Mouse (Mus musculus): ENCODE measurements around the gene Ninj1. TPM values are rescaled to one million over a fixed set of nuclear protein-coding genes. Genes with fewer than 3 reads are reported as not detected.

The Ninj1 gene
- total and polyA plus RNA-seq, 2 experiments from 2014 or later, result 50.0 to 54.4 TPM

- Histone ChIP-seq H3K27ac (no peak overlapping the region), H3K4me1 (ENCODE audit: insufficient read depth, low read length) (peaks cover 6% of the 10 kb centered on the region), H3K9me3 (ENCODE audit: low read length) (no peaks in the 10 kb centered on the region), H3K36me3 (ENCODE audit: insufficient read depth, low read length) (peaks cover 9% of the 10 kb centered on the region; the same call in 1 of the 2 replicates), H3K4me2 (ENCODE audit: low read depth, low read length) (no peak overlapping the region), H3K27me3 (ENCODE audit: insufficient read depth, low read length) (no peaks in the 10 kb centered on the region), H3K9ac (replicated peaks; ENCODE audit: low read length) (no peak overlapping the region), H3K4me3 (ENCODE audit: low read length) (no peak overlapping the region)
- no peak for ATAC-seq
- 94% methylated on average over 17 of the region's 17 CpGs for WGBS
- no peak for TF ChIP-seq CTCF (IDR thresholded peaks at IDR 0.05; ENCODE audit: low read depth)
- no peak for DNase-seq (ENCODE audit: low spot score)
Observed at GRCm38 (mm10) chr13:49193650-49194049, 6.4 kb downstream of the Ninj1 start.

GRCm38 (mm10) chr13:49194811-49195210, 7.5 kb downstream of the Ninj1 start:
- H3K9ac ChIP-seq (replicated peaks; ENCODE audit: low read length), result no peak overlapping the region
- ATAC-seq, result no peak
- no peak overlapping the region for H3K4me3 ChIP-seq (ENCODE audit: low read length)
- H3K9me3 ChIP-seq (ENCODE audit: low read length), result no peaks in the 10 kb centered on the region
- no peak overlapping the region for H3K27ac ChIP-seq
- peaks cover 5% of the 10 kb centered on the region; the same call in 1 of the 2 replicates for H3K4me1 ChIP-seq (ENCODE audit: insufficient read depth, low read length)
- H3K4me2 ChIP-seq (ENCODE audit: low read depth, low read length), result no peak overlapping the region
- no peaks in the 10 kb centered on the region for H3K27me3 ChIP-seq (ENCODE audit: insufficient read depth, low read length)
- no peak for TF ChIP-seq CTCF (IDR thresholded peaks at IDR 0.05; ENCODE audit: low read depth)
- H3K36me3 ChIP-seq (ENCODE audit: insufficient read depth, low read length), result peaks cover 9% of the 10 kb centered on the region; the same call in 1 of the 2 replicates
- WGBS, result 95% methylated on average over 13 of the region's 13 CpGs
- DNase-seq (ENCODE audit: low spot score), result no peak

GRCm38 (mm10) chr13:49195651-49196050, 8.4 kb downstream of the Ninj1 start:
- no peak for TF ChIP-seq CTCF (IDR thresholded peaks at IDR 0.05; ENCODE audit: low read depth)
- DNase-seq (ENCODE audit: low spot score), result no peak

GRCm38 (mm10) chr13:49196211-49196610, 8.9 kb downstream of the Ninj1 start:
- 79% methylated on average over 5 of the region's 5 CpGs for WGBS
- TF ChIP-seq CTCF (IDR thresholded peaks at IDR 0.05; ENCODE audit: low read depth), result no peak

More at GRCm38 (mm10) chr13:49195651-49196050, 8.4 kb downstream of the Ninj1 start:
- WGBS, result 95% methylated on average over 7 of the region's 7 CpGs
- Histone ChIP-seq H3K36me3 (ENCODE audit: insufficient read depth, low read length) (peaks cover 9% of the 10 kb centered on the region; the same call in 1 of the 2 replicates), H3K27ac (no peak overlapping the region), H3K9me3 (ENCODE audit: low read length) (no peaks in the 10 kb centered on the region), H3K4me3 (ENCODE audit: low read length) (no peak overlapping the region), H3K4me2 (ENCODE audit: low read depth, low read length) (no peak overlapping the region), H3K4me1 (ENCODE audit: insufficient read depth, low read length) (peaks cover 5% of the 10 kb centered on the region; the same call in 1 of the 2 replicates), H3K27me3 (ENCODE audit: insufficient read depth, low read length) (no peaks in the 10 kb centered on the region), H3K9ac (replicated peaks; ENCODE audit: low read length) (no peak overlapping the region)
- no peak for ATAC-seq

GRCm38 (mm10) chr13:49196766-49197165, 9.5 kb downstream of the Ninj1 start:
- H3K36me3 ChIP-seq (ENCODE audit: insufficient read depth, low read length), result peaks cover 9% of the 10 kb centered on the region; the same call in 1 of the 2 replicates
- no peaks in the 10 kb centered on the region for H3K4me1 ChIP-seq (ENCODE audit: insufficient read depth, low read length)
- H3K4me3 ChIP-seq (ENCODE audit: low read length), result no peak overlapping the region
- TF ChIP-seq CTCF (IDR thresholded peaks at IDR 0.05; ENCODE audit: low read depth), result no peak
- no peaks in the 10 kb centered on the region for H3K9me3 ChIP-seq (ENCODE audit: low read length)
- ATAC-seq, result peak; percentile 58
- no peak overlapping the region for H3K27ac ChIP-seq
- no peaks in the 10 kb centered on the region for H3K27me3 ChIP-seq (ENCODE audit: insufficient read depth, low read length)
- H3K4me2 ChIP-seq (ENCODE audit: low read depth, low read length), result no peak overlapping the region
- H3K9ac ChIP-seq (replicated peaks; ENCODE audit: low read length), result no peak overlapping the region
- 49% methylated on average over 6 of the region's 6 CpGs for WGBS
- peak; percentile 60 for DNase-seq (ENCODE audit: low spot score)

More at GRCm38 (mm10) chr13:49196211-49196610, 8.9 kb downstream of the Ninj1 start:
- peaks cover 3% of the 10 kb centered on the region; the same call in 1 of the 2 replicates for H3K4me1 ChIP-seq (ENCODE audit: insufficient read depth, low read length)
- no peak overlapping the region for H3K4me2 ChIP-seq (ENCODE audit: low read depth, low read length)
- H3K9me3 ChIP-seq (ENCODE audit: low read length), result no peaks in the 10 kb centered on the region
- H3K9ac ChIP-seq (replicated peaks; ENCODE audit: low read length), result no peak overlapping the region
- H3K4me3 ChIP-seq (ENCODE audit: low read length), result no peak overlapping the region
- H3K27ac ChIP-seq, result no peak overlapping the region
- H3K27me3 ChIP-seq (ENCODE audit: insufficient read depth, low read length), result no peaks in the 10 kb centered on the region
- ATAC-seq (no peak), DNase-seq (ENCODE audit: low spot score) (no peak)
- peaks cover 9% of the 10 kb centered on the region; the same call in 1 of the 2 replicates for H3K36me3 ChIP-seq (ENCODE audit: insufficient read depth, low read length)

- no peak for TF ChIP-seq CTCF (IDR thresholded peaks at IDR 0.05; ENCODE audit: low read depth)
- H3K4me2 ChIP-seq (ENCODE audit: low read depth, low read length), result no peak overlapping the region
- no peaks in the 10 kb centered on the region for H3K9me3 ChIP-seq (ENCODE audit: low read length)
- no peak overlapping the region for H3K9ac ChIP-seq (replicated peaks; ENCODE audit: low read length)
- H3K4me1 ChIP-seq (ENCODE audit: insufficient read depth, low read length), result no peaks in the 10 kb centered on the region
- 93% methylated on average over 9 of the region's 9 CpGs for WGBS
- no peak for ATAC-seq
- no peak overlapping the region for H3K4me3 ChIP-seq (ENCODE audit: low read length)
- DNase-seq (ENCODE audit: low spot score), result no peak
- no peak overlapping the region for H3K27ac ChIP-seq
- peaks cover 9% of the 10 kb centered on the region; the same call in 1 of the 2 replicates for H3K36me3 ChIP-seq (ENCODE audit: insufficient read depth, low read length)
- H3K27me3 ChIP-seq (ENCODE audit: insufficient read depth, low read length), result no peaks in the 10 kb centered on the region
Observed at GRCm38 (mm10) chr13:49198734-49199133, 11.4 kb downstream of the Ninj1 start.

GRCm38 (mm10) chr13:49199891-49200290, 12.6 kb downstream of the Ninj1 start:
- 91% methylated on average over 7 of the region's 7 CpGs for WGBS
- H3K27ac ChIP-seq, result no peak overlapping the region
- H3K4me3 ChIP-seq (ENCODE audit: low read length), result no peak overlapping the region
- ATAC-seq (no peak), DNase-seq (ENCODE audit: low spot score) (no peak)
- H3K4me1 ChIP-seq (ENCODE audit: insufficient read depth, low read length), result no peaks in the 10 kb centered on the region
- no peaks in the 10 kb centered on the region for H3K9me3 ChIP-seq (ENCODE audit: low read length)
- no peak overlapping the region for H3K9ac ChIP-seq (replicated peaks; ENCODE audit: low read length)
- H3K4me2 ChIP-seq (ENCODE audit: low read depth, low read length), result no peak overlapping the region
- peaks cover 9% of the 10 kb centered on the region; the same call in 1 of the 2 replicates for H3K36me3 ChIP-seq (ENCODE audit: insufficient read depth, low read length)
- no peaks in the 10 kb centered on the region for H3K27me3 ChIP-seq (ENCODE audit: insufficient read depth, low read length)
- TF ChIP-seq CTCF (IDR thresholded peaks at IDR 0.05; ENCODE audit: low read depth), result no peak
